Mouse (Mus musculus) limb, embryonic 11.5 days (tissue): Measurements from ENCODE around the gene Sim2. TPM values are rescaled to one million over a fixed set of nuclear protein-coding genes. Genes with fewer than 3 reads are reported as not detected.

Source experiments
- ATAC-seq: fragments of 200-750 bp; cut with Nextera tagmentation; 2 replicates; pipeline ENCODE4 v1.8.0; 2017; ENCODE audit warnings: low read depth; ENCODE audit not compliant: insufficient number of reproducible peaks, low FRiP score, low TSS enrichment
- DNase-seq: peaks from one replicate; pipeline ENCODE4 v3.0.0-alpha.2; 2015; ENCODE audit warnings: low spot score
- H3K27ac ChIP-seq: fragments of 300-500 bp; sonication (generic); replicated peaks from 2 replicates; pipeline ENCODE4 v1.5.1; 2014; ENCODE audit warnings: low read depth, mild to moderate bottlenecking, low read length
- H3K27me3 ChIP-seq: fragments of 300-500 bp; sonication (generic); 2 replicates; pipeline ENCODE4 v1.6.1; 2014; ENCODE audit warnings: mild to moderate bottlenecking, low read length, mixed read lengths; ENCODE audit not compliant: control insufficient read depth, insufficient read depth
- H3K36me3 ChIP-seq: fragments of 300-500 bp; sonication (generic); 2 replicates; pipeline ENCODE4 v1.6.1; 2014; ENCODE audit warnings: mild to moderate bottlenecking, low read length, moderate library complexity, mixed read lengths; ENCODE audit not compliant: control insufficient read depth, insufficient read depth
- H3K4me1 ChIP-seq: fragments of 300-500 bp; sonication (generic); 2 replicates; pipeline ENCODE4 v1.6.1; 2014; ENCODE audit warnings: low read length, mixed read lengths; ENCODE audit not compliant: control insufficient read depth, insufficient read depth
- H3K4me2 ChIP-seq: fragments of 300-500 bp; sonication (generic); 2 replicates; pipeline ENCODE4 v1.6.1; 2014; ENCODE audit warnings: low read depth, mild to moderate bottlenecking, moderate library complexity; ENCODE audit not compliant: severe bottlenecking
- H3K4me3 ChIP-seq: fragments of 300-500 bp; sonication (generic); 2 replicates; pipeline ENCODE4 v1.5.1; 2014; ENCODE audit warnings: low read depth, low read length
- H3K9ac ChIP-seq: fragments of 300-500 bp; sonication (generic); 2 replicates; pipeline ENCODE4 v1.6.1; 2014; ENCODE audit warnings: mild to moderate bottlenecking, low read length
- H3K9me3 ChIP-seq: fragments of 300-500 bp; sonication (generic); 2 replicates; pipeline ENCODE4 v1.6.1; 2016; ENCODE audit warnings: low read length; ENCODE audit not compliant: control insufficient read depth
- WGBS: fragments of 180-500 bp; shearing (Covaris S2); extraction: QIAGEN DNeasy Blood & Tissue Kit; methylation state at CpG from one replicate; pipeline ENCODE4 v1.1.7; 2014; 5-methylcytosine and 5-hydroxymethylcytosine counted together
- polyA plus RNA-seq: library from polyadenylated mRNA; unstranded; fragments of >200 nt; fragmentation: Nextera tagmentation; extraction: Ambion mirVana; gene quantifications from 2 replicates; pipeline ENCODE4 v1.2.1, GENCODE M21; 2014

Sim2 gene
- polyA plus RNA-seq, 1 experiment from 2014 or later, result 2.6 TPM

DNA sequence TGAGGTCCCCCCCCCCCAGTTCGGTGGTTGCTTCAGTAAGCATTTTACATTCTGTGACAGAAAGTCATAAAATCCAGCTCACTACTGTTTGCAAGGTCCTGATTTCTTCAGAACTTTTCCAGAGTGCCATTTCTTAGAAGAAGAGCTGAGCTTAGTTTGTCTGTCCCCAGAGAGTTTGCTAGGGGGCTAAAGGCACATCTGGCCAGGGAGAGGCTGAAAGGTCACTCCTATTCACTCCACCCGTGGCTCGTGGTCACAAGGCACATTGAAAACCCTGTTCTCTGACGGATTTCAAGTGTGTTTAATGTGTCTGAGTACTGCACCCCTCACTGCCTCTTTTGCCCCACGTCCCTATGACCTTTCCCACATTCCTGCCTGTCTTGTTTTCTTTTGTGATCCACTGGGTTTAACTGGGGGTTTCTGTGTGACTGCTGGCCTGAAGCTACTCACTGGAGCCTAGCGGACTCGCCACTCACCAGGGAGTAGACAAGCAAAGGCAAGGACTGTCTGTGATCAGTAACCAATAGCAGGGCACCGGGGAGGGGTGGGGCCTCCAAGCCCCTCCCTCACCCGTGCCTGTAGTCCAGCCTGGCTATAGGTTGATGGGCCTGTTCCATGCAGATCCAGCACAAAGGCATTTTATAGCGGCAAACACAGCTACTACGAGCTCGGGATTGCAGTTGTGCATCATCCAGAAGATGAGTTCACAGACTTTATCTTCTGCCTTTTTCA is 13.2 kb downstream of the Sim2 start:
- H3K4me2 ChIP-seq, result no peak overlapping the region
- no peak overlapping the region for H3K4me3 ChIP-seq
- H3K4me1 ChIP-seq, result peaks cover 11% of the 10 kb centered on the region; the same call in 1 of the 2 replicates
- H3K9ac ChIP-seq, result no peak overlapping the region
- 3% methylated on average over 12 of the region's 12 CpGs for WGBS
- H3K27me3 ChIP-seq, result peaks cover 42% of the 10 kb centered on the region
- no peak overlapping the region for H3K27ac ChIP-seq
- H3K36me3 ChIP-seq, result no peaks in the 10 kb centered on the region
- no peaks in the 10 kb centered on the region for H3K9me3 ChIP-seq
- DNase-seq, result peak; percentile 55
- peak; percentile 68 for ATAC-seq

GRCm38 (mm10) chr16:94113160-94113559 is 28.4 kb downstream of the Sim2 start:
- H3K9ac ChIP-seq, result no peak overlapping the region
- H3K4me1 ChIP-seq, result no peaks in the 10 kb centered on the region
- H3K4me2 ChIP-seq, result no peak overlapping the region
- no peak overlapping the region for H3K27ac ChIP-seq
- no peaks in the 10 kb centered on the region; the same call in 1 of the 2 replicates for H3K36me3 ChIP-seq
- DNase-seq (no peak), ATAC-seq (no peak)
- no peak overlapping the region for H3K4me3 ChIP-seq
- no peaks in the 10 kb centered on the region for H3K9me3 ChIP-seq
- H3K27me3 ChIP-seq, result 0 out of 2 replicates have a peak, but pooled peaks cover 6% of the 10 kb centered on the region
- 85% methylated on average over 7 of the region's 7 CpGs for WGBS

GRCm38 (mm10) chr16:94114693-94115092 is 30.0 kb downstream of the Sim2 start:
- ATAC-seq (no peak), DNase-seq (no peak)
- H3K4me2 ChIP-seq, result no peak overlapping the region
- no peak overlapping the region for H3K27ac ChIP-seq
- no peaks in the 10 kb centered on the region for H3K9me3 ChIP-seq
- no peak overlapping the region for H3K4me3 ChIP-seq
- H3K36me3 ChIP-seq, result no peaks in the 10 kb centered on the region; the same call in 1 of the 2 replicates
- 71% methylated on average over 9 of the region's 9 CpGs for WGBS
- H3K4me1 ChIP-seq, result no peaks in the 10 kb centered on the region
- no peak overlapping the region for H3K9ac ChIP-seq
- 0 out of 2 replicates have a peak, but pooled peaks cover 6% of the 10 kb centered on the region for H3K27me3 ChIP-seq

- Histone ChIP-seq H3K27ac (no peak overlapping the region), H3K4me2 (no peak overlapping the region), H3K4me1 (0 out of 2 replicates have a peak, but pooled peaks cover 7% of the 10 kb centered on the region), H3K27me3 (peaks cover 19% of the 10 kb centered on the region), H3K4me3 (no peak overlapping the region), H3K9me3 (no peaks in the 10 kb centered on the region), H3K36me3 (no peaks in the 10 kb centered on the region; the same call in 1 of the 2 replicates), H3K9ac (no peak overlapping the region)
- WGBS, result 60% methylated on average over 6 of the region's 6 CpGs
- DNase-seq, result no peak
- no peak for ATAC-seq
Observed at GRCm38 (mm10) chr16:94117333-94117732, 32.6 kb downstream of the Sim2 start.

DNA sequence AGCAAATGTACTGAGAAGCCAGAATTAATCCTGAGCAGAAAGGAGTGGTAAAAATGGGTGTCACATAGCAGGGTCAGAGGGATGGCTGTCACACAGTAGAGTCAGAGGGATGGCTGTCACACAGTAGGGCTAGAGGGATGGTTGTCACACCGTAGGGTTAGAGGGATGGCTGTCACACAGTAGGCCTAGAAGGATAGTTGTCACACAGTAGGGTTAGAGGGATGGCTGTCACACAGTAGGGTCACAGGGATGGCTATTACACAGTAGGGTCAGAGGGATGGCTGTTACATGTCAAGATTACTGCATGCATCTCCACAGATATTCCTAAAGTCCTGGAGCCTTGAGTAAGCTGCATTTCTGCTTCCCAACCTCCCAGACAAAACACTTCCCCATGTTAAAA is 33.7 kb downstream of the Sim2 start:
- Histone ChIP-seq H3K4me2 (no peak overlapping the region), H3K27ac (no peak overlapping the region), H3K4me3 (no peak overlapping the region), H3K36me3 (no peaks in the 10 kb centered on the region), H3K27me3 (peaks cover 29% of the 10 kb centered on the region), H3K9ac (no peak overlapping the region), H3K9me3 (no peaks in the 10 kb centered on the region), H3K4me1 (0 out of 2 replicates have a peak, but pooled peaks cover 7% of the 10 kb centered on the region)
- ATAC-seq (no peak), DNase-seq (no peak)
- WGBS, result 88% methylated on average over 1 of the region's 1 CpGs

- peaks cover 58% of the 10 kb centered on the region for H3K27me3 ChIP-seq
- no peak overlapping the region for H3K27ac ChIP-seq
- no peak for DNase-seq
- H3K4me3 ChIP-seq, result no peak overlapping the region
- peaks cover 15% of the 10 kb centered on the region; the same call in 1 of the 2 replicates for H3K4me1 ChIP-seq
- no peak overlapping the region for H3K9ac ChIP-seq
- no peaks in the 10 kb centered on the region for H3K36me3 ChIP-seq
- 82% methylated on average over 3 of the region's 3 CpGs for WGBS
- no peak for ATAC-seq
- no peak overlapping the region for H3K4me2 ChIP-seq
- H3K9me3 ChIP-seq, result no peaks in the 10 kb centered on the region
Observed at GRCm38 (mm10) chr16:94122347-94122746, 37.6 kb downstream of the Sim2 start.

- Histone ChIP-seq H3K27ac (no peak overlapping the region), H3K4me2 (no peak overlapping the region), H3K4me1 (peaks cover 15% of the 10 kb centered on the region; the same call in 1 of the 2 replicates), H3K4me3 (no peak overlapping the region), H3K36me3 (no peaks in the 10 kb centered on the region), H3K9me3 (no peaks in the 10 kb centered on the region), H3K27me3 (peaks cover 56% of the 10 kb centered on the region), H3K9ac (no peak overlapping the region)
- no peak for DNase-seq
- 89% methylated on average over 11 of the region's 11 CpGs for WGBS
- no peak for ATAC-seq
Observed at GRCm38 (mm10) chr16:94123247-94123646, 38.5 kb downstream of the Sim2 start.

DNA sequence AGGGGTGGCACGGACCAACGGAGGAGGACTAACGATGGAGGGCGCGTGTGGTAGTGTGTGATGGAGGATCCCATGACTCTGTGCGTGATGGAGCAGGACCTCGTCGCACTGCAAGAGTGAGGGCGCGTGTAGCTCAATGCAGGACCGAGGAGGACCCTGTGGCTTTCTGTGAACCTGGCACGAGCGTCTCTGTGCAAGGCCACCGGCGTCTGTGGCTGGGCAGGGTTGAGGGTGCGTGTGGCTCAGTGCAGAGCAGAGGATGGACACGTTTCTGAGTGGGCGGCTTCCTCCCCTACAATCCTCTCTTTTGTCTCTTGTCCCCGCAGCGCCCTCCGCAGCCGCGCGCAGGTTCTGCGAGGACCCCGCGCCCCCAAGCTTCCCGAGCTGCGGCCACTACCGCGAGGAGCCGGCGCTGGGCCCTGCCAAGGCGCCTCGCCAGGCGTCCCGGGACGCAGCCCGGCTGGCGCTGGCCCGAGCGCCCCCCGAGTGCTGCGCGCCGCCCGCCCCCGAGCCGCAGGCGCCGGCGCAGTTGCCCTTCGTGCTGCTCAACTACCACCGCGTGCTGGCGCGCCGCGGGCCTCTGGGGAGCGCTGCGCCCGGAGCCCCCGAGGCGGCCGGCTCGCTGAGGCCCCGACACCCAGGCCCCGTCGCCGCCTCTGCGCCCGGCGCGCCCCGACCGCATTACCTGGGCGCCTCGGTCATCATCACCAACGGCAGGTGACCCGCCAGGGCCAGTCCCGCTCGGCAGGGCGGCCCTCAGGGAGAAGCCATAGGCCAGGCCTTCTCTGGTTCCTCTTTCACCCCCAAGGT is 40.6 kb downstream of the Sim2 start:
- Histone ChIP-seq H3K4me3 (peak overlapping the region; percentile 35), H3K4me2 (peak overlapping the region; percentile 97), H3K9me3 (no peaks in the 10 kb centered on the region), H3K9ac (peak overlapping the region; percentile 62), H3K27me3 (peaks cover 56% of the 10 kb centered on the region), H3K4me1 (peaks cover 13% of the 10 kb centered on the region; the same call in 1 of the 2 replicates), H3K36me3 (no peaks in the 10 kb centered on the region), H3K27ac (no peak overlapping the region)
- ATAC-seq (peak; percentile 29; the same call in 1 of the 2 replicates), DNase-seq (peak; percentile 62)
- WGBS, result 2% methylated on average over 83 of the region's 83 CpGs
